Mouse (Mus musculus): Measurements from ENCODE around the gene Atg9a. TPM values are rescaled to one million over a fixed set of nuclear protein-coding genes. Genes with fewer than 3 reads are reported as not detected.

Gene Atg9a
- total and polyA plus RNA-seq, 3 experiments: 7.8 to 26.1 TPM; not detected in 1

DNA sequence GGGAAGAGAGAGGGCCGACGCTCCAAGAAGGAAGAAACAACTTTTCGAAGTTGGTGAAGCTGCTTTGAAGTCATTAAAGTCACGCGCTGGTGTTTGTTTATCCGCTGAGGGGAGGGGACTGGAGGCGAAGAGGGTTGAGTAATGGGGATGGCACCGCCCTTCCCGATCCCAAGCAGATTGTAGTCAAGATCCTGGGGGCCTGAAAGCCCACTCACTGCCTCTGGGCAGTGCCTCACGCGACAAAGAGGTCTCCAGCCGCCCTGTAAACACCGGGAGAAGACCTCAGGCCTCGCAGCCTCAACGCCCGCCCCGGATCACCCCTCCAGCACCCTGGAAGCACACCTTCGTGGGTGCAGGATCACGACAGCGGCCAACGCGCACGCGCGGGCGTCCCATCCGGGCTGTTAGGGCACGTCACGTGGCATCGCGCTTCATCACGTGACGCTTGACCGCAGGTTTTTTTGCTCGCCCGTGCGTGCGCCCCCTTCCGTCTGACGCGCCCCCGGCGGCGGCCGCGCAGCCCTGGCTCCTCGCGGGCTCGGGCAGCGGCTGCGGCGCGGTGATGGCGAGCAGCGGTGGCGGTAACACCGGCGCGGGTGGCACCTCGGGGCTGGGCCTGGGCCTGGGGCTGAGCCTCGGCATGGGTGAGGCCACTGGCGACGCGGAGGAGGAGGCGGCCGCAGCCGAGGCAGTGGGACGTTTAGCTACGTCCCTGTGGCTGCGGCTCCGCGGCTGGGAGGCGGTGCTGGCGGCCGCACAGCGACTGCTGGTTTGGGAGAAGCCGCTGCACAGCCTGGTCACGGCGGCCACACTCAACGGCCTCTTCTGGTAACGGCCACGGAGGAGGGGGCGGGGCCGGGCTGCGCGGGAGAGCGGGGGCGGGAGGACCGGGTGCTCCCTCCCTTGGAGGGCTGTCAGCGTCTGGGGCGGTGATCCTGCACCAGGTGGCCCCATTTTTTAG, 49.4 kb downstream of the Atg9a start, which contains the start of the genes Cnppd1 and Retreg2:
Gene Cnppd1, minus strand, starts transcription at position 411 of the 961 bp plus-strand sequence.
Gene Retreg2, plus strand, starts transcription at position 478 of the 961 bp plus-strand sequence.
- H3K4me1 ChIP-seq (ENCODE audit: control insufficient read depth in 1 of 2, insufficient read depth in 2 of 2, low read length in 2 of 2): peaks cover 5 to 20% of the 10 kb centered on the region in 2 experiments
- no peaks in the 10 kb centered on the region for H3K27me3 ChIP-seq (ENCODE audit: control insufficient read depth in 1 of 2, insufficient read depth in 2 of 2, low read length in 2 of 2)
- H3K9ac ChIP-seq (ENCODE audit: control insufficient read depth, low read depth, low read length, poor library complexity, severe bottlenecking): peak within 1 kb of the TSS; percentile 93
- H3K27ac ChIP-seq (ENCODE audit: control insufficient read depth, low read depth, low read length): peak within 1 kb of the TSS; percentile 91
- H3K79me2 ChIP-seq (ENCODE audit: control insufficient read depth, insufficient read depth, low read length, poor library complexity): peaks cover 38% of the 10 kb centered on the region
- DNase-seq (ENCODE audit: low read depth, low spot score): peak; percentile 97
- H3K36me3 ChIP-seq (ENCODE audit: control insufficient read depth in 1 of 2, insufficient read depth in 2 of 2, low read length in 2 of 2): peaks cover 1 to 20% of the 10 kb centered on the region in 2 experiments; a peak in 3 of 4 replicates
- H3K4me3 ChIP-seq (ENCODE audit: control insufficient read depth in 1 of 2, insufficient read depth in 1 of 2, low read depth in 2 of 2, low read length in 2 of 2): peak within 1 kb of the TSS; percentile 88 to 94
- no peaks in the 10 kb centered on the region for H3K9me3 ChIP-seq (replicated peaks; ENCODE audit: insufficient read depth, low read length)
- no peak for TF ChIP-seq RAD21 (IDR thresholded peaks at IDR 0.05; ENCODE audit: low read depth, low read length)
- peak; percentile 12; the same call in 1 of the 2 replicates for TF ChIP-seq RCOR1 (IDR thresholded peaks at IDR 0.05; ENCODE audit: low read depth, low read length)
- TF ChIP-seq ZMIZ1 (IDR thresholded peaks at IDR 0.05; ENCODE audit: low read depth, low read length): peak; percentile 39
- TF ChIP-seq CTCF (IDR thresholded peaks at IDR 0.05 in 2 of 3, conservative IDR thresholded peaks at IDR 0.05 in 1 of 3; ENCODE audit: control insufficient read depth in 1 of 3, insufficient read depth in 1 of 3, low read depth in 2 of 3, low read length in 3 of 3, poor library complexity in 1 of 3, severe bottlenecking in 1 of 3): peak in 2 of 3 experiments; percentile 64 to 79; a peak in 5 of 6 replicates
- peak; percentile 89 for TF ChIP-seq ZNF384 (IDR thresholded peaks at IDR 0.05; ENCODE audit: low read depth, low read length)
- no peak for TF ChIP-seq E2F4 (IDR thresholded peaks at IDR 0.05; ENCODE audit: borderline replicate concordance, low read depth, low read length)
- no peak for TF ChIP-seq CHD1 (IDR thresholded peaks at IDR 0.05; ENCODE audit: low read depth, low read length)
- TF ChIP-seq ZC3H11A (IDR thresholded peaks at IDR 0.05; ENCODE audit: low read depth, low read length): no peak
- peak; percentile 80; the same call in 1 of the 2 replicates for TF ChIP-seq MXI1 (IDR thresholded peaks at IDR 0.05; ENCODE audit: low read depth, low read length)
- no peak for TF ChIP-seq TCF12 (IDR thresholded peaks at IDR 0.05; ENCODE audit: low read depth, low read length)
- no peak; the same call in 1 of the 2 replicates for TF ChIP-seq MYC (IDR thresholded peaks at IDR 0.05; ENCODE audit: low read depth, low read length)
- TF ChIP-seq SIN3A (IDR thresholded peaks at IDR 0.05; ENCODE audit: low read length): peak; percentile 91
- no peak for TF ChIP-seq MEF2A (IDR thresholded peaks at IDR 0.05; ENCODE audit: extremely low read depth, insufficient replicate concordance, low read depth, low read length, poor library complexity, severe bottlenecking)
- TF ChIP-seq JUND (IDR thresholded peaks at IDR 0.05; ENCODE audit: low read depth, low read length): no peak
- no peak for TF ChIP-seq CHD2 (IDR thresholded peaks at IDR 0.05; ENCODE audit: low read length)
- peak; percentile 93 for TF ChIP-seq BHLHE40 (IDR thresholded peaks at IDR 0.05; ENCODE audit: borderline replicate concordance, low read depth, low read length)
- TF ChIP-seq KAT2A (conservative IDR thresholded peaks at IDR 0.05; ENCODE audit: low read depth, low read length): no peak; the same call in 1 of the 2 replicates
- no peak for TF ChIP-seq TAL1 (IDR thresholded peaks at IDR 0.05; ENCODE audit: low read length)
- TF ChIP-seq MAZ (IDR thresholded peaks at IDR 0.05; ENCODE audit: low read depth, low read length): no peak; the same call in 1 of the 2 replicates
- peak; percentile 81 for TF ChIP-seq HCFC1 (IDR thresholded peaks at IDR 0.05; ENCODE audit: low read depth, low read length)
- 0 out of 2 replicates have a peak, but pooled peaks have one; percentile 59 for TF ChIP-seq POLR2AphosphoS5 (IDR thresholded peaks at IDR 0.05; ENCODE audit: borderline replicate concordance, low read depth, low read length)
- peak; percentile 87 to 90 for TF ChIP-seq POLR2A (IDR thresholded peaks at IDR 0.05; ENCODE audit: control insufficient read depth in 1 of 2, insufficient read depth in 1 of 2, low read depth in 1 of 2, low read length in 2 of 2, poor library complexity in 1 of 2)
- no peak for TF ChIP-seq ZKSCAN1 (IDR thresholded peaks at IDR 0.05; ENCODE audit: low read depth, low read length)
- peak; percentile 77; the same call in 1 of the 2 replicates for TF ChIP-seq POLR2AphosphoS2 (IDR thresholded peaks at IDR 0.05; ENCODE audit: low read length)
- no peak for TF ChIP-seq MYB (IDR thresholded peaks at IDR 0.05; ENCODE audit: low read depth, low read length)
- TF ChIP-seq USF1 (IDR thresholded peaks at IDR 0.05; ENCODE audit: low read depth, low read length): peak; percentile 97
- no peak; a peak in 1 of 4 replicates for TF ChIP-seq EP300 (IDR thresholded peaks at IDR 0.05; ENCODE audit: low read depth in 1 of 2, low read length in 2 of 2)
- TF ChIP-seq ELF1 (IDR thresholded peaks at IDR 0.05; ENCODE audit: low read depth, low read length): no peak; the same call in 1 of the 2 replicates
- TF ChIP-seq MAFK (IDR thresholded peaks at IDR 0.05; ENCODE audit: borderline replicate concordance, low read depth, low read length): no peak
- TF ChIP-seq NELFE (IDR thresholded peaks at IDR 0.05; ENCODE audit: low read depth, low read length): peak; percentile 77
- peak; percentile 96 to 99 for TF ChIP-seq USF2 (IDR thresholded peaks at IDR 0.05; ENCODE audit: borderline replicate concordance in 1 of 2, insufficient read depth in 1 of 2, low read depth in 1 of 2, low read length in 2 of 2)
- peak; percentile 97 for TF ChIP-seq NRF1 (IDR thresholded peaks at IDR 0.05; ENCODE audit: insufficient read depth, low read depth, low read length, poor library complexity, severe bottlenecking)
- TF ChIP-seq MAX (IDR thresholded peaks at IDR 0.05; ENCODE audit: low read length): peak; percentile 99
- peak; percentile 77 for TF ChIP-seq TBP (IDR thresholded peaks at IDR 0.05; ENCODE audit: low read depth, low read length)
